Mouse (Mus musculus): ENCODE results near the gene Gm11146.

Gm11146 gene

GRCm38 (mm10) chr16:77601994-77602393 is at the start of gene Gm11146:
Gene Gm11146, minus strand, starts transcription at chr16:77602094.
- DNase-seq (ENCODE audit: low spot score) = no peak

- no peak for DNase-seq (ENCODE audit: low spot score)
These were observed 48.7 kb upstream of the Gm11146 start for GRCm38 (mm10) chr16:77650596-77650995.

- DNase-seq (ENCODE audit: low spot score) = no peak
These were observed 47.1 kb upstream of the Gm11146 start for GRCm38 (mm10) chr16:77649006-77649405.

GRCm38 (mm10) chr16:77648181-77648580 is 46.3 kb upstream of the Gm11146 start:
- DNase-seq (ENCODE audit: low spot score) = no peak

- no peak for DNase-seq (ENCODE audit: low spot score)
These were observed 44.3 kb upstream of the Gm11146 start for GRCm38 (mm10) chr16:77646146-77646545.

GRCm38 (mm10) chr16:77644976-77645375 is 43.1 kb upstream of the Gm11146 start:
- DNase-seq (ENCODE audit: low spot score) = no peak

GRCm38 (mm10) chr16:77643871-77644720 is 42.2 kb upstream of the Gm11146 start:
- DNase-seq (ENCODE audit: low spot score) = peak; percentile 76

- DNase-seq (ENCODE audit: low spot score) = no peak
These were observed 41.4 kb upstream of the Gm11146 start for GRCm38 (mm10) chr16:77643036-77643870.

- peak; percentile 50 for DNase-seq (ENCODE audit: low spot score)
These were observed 34.6 kb upstream of the Gm11146 start for GRCm38 (mm10) chr16:77636497-77636896.

- no peak for DNase-seq (ENCODE audit: low spot score)
These were observed 30.5 kb upstream of the Gm11146 start for GRCm38 (mm10) chr16:77632315-77632881.

GRCm38 (mm10) chr16:77622681-77623080 is 20.8 kb upstream of the Gm11146 start:
- no peak for DNase-seq (ENCODE audit: low spot score)

- no peak for DNase-seq (ENCODE audit: low spot score)
These were observed 687 bp upstream of the Gm11146 start for GRCm38 (mm10) chr16:77602581-77602980.

- DNase-seq (ENCODE audit: low spot score) = no peak
These were observed 3.1 kb downstream of the Gm11146 start for GRCm38 (mm10) chr16:77598787-77599186.

GRCm38 (mm10) chr16:77596556-77596955 is 5.3 kb downstream of the Gm11146 start:
- DNase-seq (ENCODE audit: low spot score) = no peak

- no peak for DNase-seq (ENCODE audit: low spot score)
These were observed 6.2 kb downstream of the Gm11146 start for GRCm38 (mm10) chr16:77595661-77596060.

GRCm38 (mm10) chr16:77594553-77594952 is 7.3 kb downstream of the Gm11146 start:
- DNase-seq (ENCODE audit: low spot score) = no peak

GRCm38 (mm10) chr16:77593828-77594421 is 8.0 kb downstream of the Gm11146 start:
- DNase-seq (ENCODE audit: low spot score) = no peak

GRCm38 (mm10) chr16:77592986-77593385 is 8.9 kb downstream of the Gm11146 start:
- DNase-seq (ENCODE audit: low spot score) = no peak

- DNase-seq (ENCODE audit: low spot score) = peak; percentile 17
These were observed 28.9 kb downstream of the Gm11146 start for GRCm38 (mm10) chr16:77573036-77573435.

GRCm38 (mm10) chr16:77569457-77569856 is 32.4 kb downstream of the Gm11146 start:
- no peak for DNase-seq (ENCODE audit: low spot score)

GRCm38 (mm10) chr16:77568384-77568783 is 33.5 kb downstream of the Gm11146 start:
- no peak for DNase-seq (ENCODE audit: low spot score)

GRCm38 (mm10) chr16:77562852-77563251 is 39.0 kb downstream of the Gm11146 start:
- no peak for DNase-seq (ENCODE audit: low spot score)
